In genomic region chr3:104007479-104007878, GRCm38 (mm10) we compare ENCODE assay signal across 9 mouse cellular contexts. TPM values are rescaled to one million over a fixed set of nuclear protein-coding genes. Genes with fewer than 3 reads are reported as not detected.
A peak's percentile ranks its signal among the peaks of the same experiment; 100 is the strongest.
DNase-seq lines count a peak whose midpoint lies in the region; ATAC-seq and TF ChIP-seq lines count a peak whose summit lies in the region.
"Had no signal": no experiment of that assay in that cellular context is flagged by ENCODE, and none has a peak within 500 bp of the region (broad histone marks: within the 10 kb centered on the region; RNA-seq: fewer than 3 reads in every experiment).

No protein-coding gene starts in this region.

- H3K27ac ChIP-seq in gastrocnemius, adult 2 months: no peak overlapping the region
- H3K27ac ChIP-seq: limb, embryonic 12.5 days had no signal

- DNase-seq in layer of hippocampus, adult 11-12 months (ENCODE audit: low spot score): peak; percentile 31
- DNase-seq in layer of hippocampus, postnatal 36 days: no peak
- DNase-seq in NIH3T3 (ENCODE audit: low read depth): peak; percentile 38
- peak; percentile 45 for DNase-seq in cerebellum, adult 9-11 months
- DNase-seq in kidney, postnatal 36 days: peak; percentile 11 to 53
- no peak for DNase-seq in gastrocnemius, adult 2 months
- no peak for DNase-seq in c-Kit-positive CD71-positive TER-119-positive erythroid progenitor cells, embryonic 14.5 days (ENCODE audit: low spot score)

- no peak overlapping the region for H3K4me3 ChIP-seq in gastrocnemius, adult 2 months
- H3K4me3 ChIP-seq: limb, embryonic 12.5 days had no signal

- no peak for TF ChIP-seq CTCF in gastrocnemius, adult 2 months (IDR thresholded peaks at IDR 0.05)

- ATAC-seq in CD4-positive, CD25-positive, alpha-beta regulatory T cell, adult 4 months: no peak

- intact Hi-C loops in gastrocnemius, adult 2 months (cut with DNase I): no loop called here

RNA-seq across cellular contexts. Expression of gene Phtf1, which starts 39.6 kb away (rescaled TPM):
- 10 to 100 TPM; 46.4 to 49.3 TPM for total RNA-seq in layer of hippocampus, postnatal 36 days (2021)
- 1 to 10 TPM; 3.5 to 4.2 TPM for total RNA-seq in gastrocnemius, adult 2 months (2021)
- 10 to 100 TPM in 1 of 2 experiments, 1 to 10 TPM in 1; 7.9 to 10.2 TPM for polyA plus RNA-seq in CD4-positive, CD25-positive, alpha-beta regulatory T cell, adult 4 months (2017; shearing (Covaris generic))

Comparison
In these comparisons a context has a peak if more than half of its experiments do, and no peak if none do; other contexts are left out.
1. DNase-seq: peak in layer of hippocampus, adult 11-12 months (single experiment), NIH3T3 (single experiment), cerebellum, adult 9-11 months (single experiment) and kidney, postnatal 36 days (2 of 2); none in layer of hippocampus, postnatal 36 days (0 of 2), gastrocnemius, adult 2 months (single experiment) and c-Kit-positive CD71-positive TER-119-positive erythroid progenitor cells, embryonic 14.5 days (single experiment).
2. RNA of gene Phtf1, which starts 39.6 kb away (total RNA-seq): 46.4 to 49.3 TPM in layer of hippocampus, postnatal 36 days; 3.5 to 4.2 TPM in gastrocnemius, adult 2 months; every median in the first group is over 4 times any median in the second.